Mouse (Mus musculus): Measurements from ENCODE around the gene Mpo. TPM values are rescaled to one million over a fixed set of nuclear protein-coding genes. Genes with fewer than 3 reads are reported as not detected.

The Mpo gene
- polyA plus RNA-seq (2016; fragmentation: Nextera tagmentation; extraction: Ambion mirVana), result 1.7 and 2.6 TPM in 2 replicates

- WGBS, result 72% methylated on average over 3 of the region's 3 CpGs
- Histone ChIP-seq H3K36me3 (no peaks in the 10 kb centered on the region), H3K4me3 (replicated peaks) (no peak within 1 kb of the TSS), H3K9ac (replicated peaks) (no peak within 1 kb of the TSS), H3K27ac (no peak within 1 kb of the TSS), H3K9me3 (no peaks in the 10 kb centered on the region), H3K4me1 (replicated peaks) (no peaks in the 10 kb centered on the region), H3K4me2 (no peak within 1 kb of the TSS), H3K27me3 (no peaks in the 10 kb centered on the region)
- no peak for ATAC-seq (ENCODE audit: insufficient number of reproducible peaks, insufficient read depth, low FRiP score, low TSS enrichment, low read depth)
Observed at GRCm38 (mm10) chr11:87793460-87793859, at the start of gene Mpo. Gene Mpo, plus strand, starts transcription at chr11:87793581.

GRCm38 (mm10) chr11:87743691-87744090 is 49.7 kb upstream of the Mpo start:
- no peaks in the 10 kb centered on the region for H3K9me3 ChIP-seq
- H3K27me3 ChIP-seq, result no peaks in the 10 kb centered on the region
- no peak overlapping the region for H3K27ac ChIP-seq
- no peaks in the 10 kb centered on the region; the same call in 1 of the 2 replicates for H3K4me1 ChIP-seq (replicated peaks)
- H3K4me2 ChIP-seq, result no peak overlapping the region
- peaks cover 57% of the 10 kb centered on the region for H3K36me3 ChIP-seq
- H3K9ac ChIP-seq (replicated peaks), result no peak overlapping the region
- WGBS, result 94% methylated on average over 3 of the region's 3 CpGs
- no peak for ATAC-seq (ENCODE audit: insufficient number of reproducible peaks, insufficient read depth, low FRiP score, low TSS enrichment, low read depth)
- H3K4me3 ChIP-seq (replicated peaks), result no peak overlapping the region

- no peaks in the 10 kb centered on the region for H3K27me3 ChIP-seq
- ATAC-seq (ENCODE audit: insufficient number of reproducible peaks, insufficient read depth, low FRiP score, low TSS enrichment, low read depth), result no peak
- no peak overlapping the region for H3K9ac ChIP-seq (replicated peaks)
- H3K36me3 ChIP-seq, result peaks cover 49% of the 10 kb centered on the region
- no peak overlapping the region for H3K4me3 ChIP-seq (replicated peaks)
- no peak overlapping the region for H3K27ac ChIP-seq
- WGBS, result 80% methylated on average over 4 of the region's 4 CpGs
- no peaks in the 10 kb centered on the region for H3K9me3 ChIP-seq
- H3K4me2 ChIP-seq, result no peak overlapping the region
- H3K4me1 ChIP-seq (replicated peaks), result peaks cover 4% of the 10 kb centered on the region
Observed at GRCm38 (mm10) chr11:87744964-87745363, 48.4 kb upstream of the Mpo start.

DNA sequence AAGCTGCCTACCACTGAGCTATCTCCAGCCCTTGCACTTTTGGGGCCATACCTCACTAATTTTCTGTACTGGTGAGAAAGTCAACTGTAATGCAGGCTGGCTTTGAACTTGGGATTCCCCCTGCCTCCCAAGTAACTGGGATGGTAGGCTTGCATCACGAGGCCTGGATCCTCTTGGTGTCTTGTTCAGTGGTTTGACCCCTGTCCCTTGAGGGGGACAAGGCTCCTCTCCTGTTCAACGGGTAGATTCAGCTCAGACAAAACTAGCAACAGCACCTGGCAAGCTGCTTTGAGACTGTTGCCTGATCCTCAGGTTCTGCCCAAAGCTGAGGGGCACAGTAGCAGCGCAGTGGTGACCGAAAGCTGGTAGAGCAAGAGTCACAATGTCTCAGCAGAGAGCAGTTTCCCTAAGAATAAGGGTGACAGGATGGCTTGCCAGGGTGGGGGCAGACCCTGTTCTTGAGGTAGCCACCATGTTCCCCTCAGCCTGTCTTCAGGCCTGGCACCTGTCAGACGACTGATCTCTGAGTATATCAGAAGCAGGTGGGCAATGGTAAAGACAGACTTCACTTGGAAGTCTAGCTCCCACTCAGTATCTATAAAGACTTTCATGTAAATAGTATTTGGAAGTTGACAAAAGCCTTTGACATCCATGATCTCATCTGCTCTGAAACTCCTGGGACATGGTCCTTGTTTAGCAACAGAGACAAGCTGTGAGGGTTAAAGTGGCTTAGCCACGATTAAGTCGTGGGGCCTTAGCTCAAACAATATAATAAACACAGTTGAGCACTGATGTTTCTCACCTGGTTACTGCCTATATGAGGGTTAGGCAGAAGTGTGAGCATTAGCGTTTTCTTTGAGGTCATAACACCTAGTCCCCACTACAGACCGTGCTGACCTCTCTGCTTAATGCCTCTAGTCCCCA is 47.5 kb upstream of the Mpo start:
- peaks cover 4% of the 10 kb centered on the region for H3K4me1 ChIP-seq (replicated peaks)
- H3K9ac ChIP-seq (replicated peaks), result no peak overlapping the region
- ATAC-seq (ENCODE audit: insufficient number of reproducible peaks, insufficient read depth, low FRiP score, low TSS enrichment, low read depth), result no peak
- no peaks in the 10 kb centered on the region for H3K9me3 ChIP-seq
- H3K4me2 ChIP-seq, result no peak overlapping the region
- H3K27ac ChIP-seq, result no peak overlapping the region
- no peak overlapping the region for H3K4me3 ChIP-seq (replicated peaks)
- no peaks in the 10 kb centered on the region for H3K27me3 ChIP-seq
- peaks cover 41% of the 10 kb centered on the region for H3K36me3 ChIP-seq
- WGBS, result 77% methylated on average over 9 of the region's 9 CpGs

- Histone ChIP-seq H3K27ac (no peak overlapping the region), H3K27me3 (no peaks in the 10 kb centered on the region), H3K9ac (replicated peaks) (no peak overlapping the region), H3K9me3 (no peaks in the 10 kb centered on the region), H3K36me3 (peaks cover 28% of the 10 kb centered on the region), H3K4me2 (no peak overlapping the region), H3K4me1 (replicated peaks) (peaks cover 4% of the 10 kb centered on the region), H3K4me3 (replicated peaks) (no peak overlapping the region)
- ATAC-seq (ENCODE audit: insufficient number of reproducible peaks, insufficient read depth, low FRiP score, low TSS enrichment, low read depth), result no peak
- WGBS, result 90% methylated on average over 5 of the region's 5 CpGs
Observed at GRCm38 (mm10) chr11:87747312-87747711, 46.1 kb upstream of the Mpo start.

DNA sequence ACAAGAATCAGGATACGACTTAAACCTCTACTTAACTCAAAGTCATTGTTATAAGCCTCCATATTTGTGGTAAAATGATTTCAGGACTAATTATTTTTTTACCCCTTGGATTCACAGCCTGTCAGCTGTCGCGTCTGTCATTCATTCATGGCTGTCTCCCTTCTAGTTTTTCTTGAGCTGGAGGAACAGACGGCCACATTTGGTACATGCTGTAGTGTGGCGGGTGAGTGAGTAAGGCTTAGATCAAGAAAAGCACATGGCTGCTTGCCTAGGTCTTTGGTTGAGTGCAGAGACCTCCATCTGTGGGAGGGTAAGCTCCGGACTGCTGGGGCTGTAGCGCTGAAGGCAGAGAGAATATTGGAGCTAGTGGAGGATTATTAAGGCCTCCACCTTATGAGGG is 45.7 kb upstream of the Mpo start:
- no peaks in the 10 kb centered on the region for H3K9me3 ChIP-seq
- H3K4me3 ChIP-seq (replicated peaks), result no peak overlapping the region
- H3K27me3 ChIP-seq, result no peaks in the 10 kb centered on the region
- H3K9ac ChIP-seq (replicated peaks), result no peak overlapping the region
- H3K4me2 ChIP-seq, result no peak overlapping the region
- peaks cover 4% of the 10 kb centered on the region for H3K4me1 ChIP-seq (replicated peaks)
- ATAC-seq (ENCODE audit: insufficient number of reproducible peaks, insufficient read depth, low FRiP score, low TSS enrichment, low read depth), result no peak
- WGBS, result 94% methylated on average over 7 of the region's 7 CpGs
- peaks cover 24% of the 10 kb centered on the region for H3K36me3 ChIP-seq
- H3K27ac ChIP-seq, result no peak overlapping the region

GRCm38 (mm10) chr11:87748132-87749119 is 45.0 kb upstream of the Mpo start:
- no peaks in the 10 kb centered on the region for H3K27me3 ChIP-seq
- H3K27ac ChIP-seq, result no peak overlapping the region
- H3K4me2 ChIP-seq, result peak overlapping the region; percentile 25; the same call in 1 of the 2 replicates
- H3K4me1 ChIP-seq (replicated peaks), result peaks cover 4% of the 10 kb centered on the region
- no peak overlapping the region for H3K4me3 ChIP-seq (replicated peaks)
- H3K36me3 ChIP-seq, result peaks cover 18% of the 10 kb centered on the region
- H3K9ac ChIP-seq (replicated peaks), result no peak overlapping the region
- no peak for ATAC-seq (ENCODE audit: insufficient number of reproducible peaks, insufficient read depth, low FRiP score, low TSS enrichment, low read depth)
- no peaks in the 10 kb centered on the region for H3K9me3 ChIP-seq
- 31% methylated on average over 19 of the region's 19 CpGs for WGBS

GRCm38 (mm10) chr11:87749192-87750042 is 44.0 kb upstream of the Mpo start:
- Histone ChIP-seq H3K9ac (replicated peaks) (no peak overlapping the region), H3K4me1 (replicated peaks) (peaks cover 7% of the 10 kb centered on the region), H3K4me2 (peak overlapping the region; percentile 25; the same call in 1 of the 2 replicates), H3K27me3 (no peaks in the 10 kb centered on the region), H3K4me3 (replicated peaks) (no peak overlapping the region), H3K9me3 (no peaks in the 10 kb centered on the region), H3K27ac (no peak overlapping the region), H3K36me3 (peaks cover 11% of the 10 kb centered on the region; the same call in 1 of the 2 replicates)
- no peak for ATAC-seq (ENCODE audit: insufficient number of reproducible peaks, insufficient read depth, low FRiP score, low TSS enrichment, low read depth)
- 36% methylated on average over 18 of the region's 18 CpGs for WGBS

- 80% methylated on average over 11 of the region's 11 CpGs for WGBS
- H3K27ac ChIP-seq, result no peak overlapping the region
- no peak for ATAC-seq (ENCODE audit: insufficient number of reproducible peaks, insufficient read depth, low FRiP score, low TSS enrichment, low read depth)
- H3K27me3 ChIP-seq, result no peaks in the 10 kb centered on the region
- H3K4me2 ChIP-seq, result no peak overlapping the region
- H3K9ac ChIP-seq (replicated peaks), result no peak overlapping the region
- peaks cover 5% of the 10 kb centered on the region; the same call in 1 of the 2 replicates for H3K36me3 ChIP-seq
- H3K4me3 ChIP-seq (replicated peaks), result no peak overlapping the region
- H3K9me3 ChIP-seq, result no peaks in the 10 kb centered on the region
- peaks cover 11% of the 10 kb centered on the region for H3K4me1 ChIP-seq (replicated peaks)
Observed at GRCm38 (mm10) chr11:87750043-87750421, 43.3 kb upstream of the Mpo start.

DNA sequence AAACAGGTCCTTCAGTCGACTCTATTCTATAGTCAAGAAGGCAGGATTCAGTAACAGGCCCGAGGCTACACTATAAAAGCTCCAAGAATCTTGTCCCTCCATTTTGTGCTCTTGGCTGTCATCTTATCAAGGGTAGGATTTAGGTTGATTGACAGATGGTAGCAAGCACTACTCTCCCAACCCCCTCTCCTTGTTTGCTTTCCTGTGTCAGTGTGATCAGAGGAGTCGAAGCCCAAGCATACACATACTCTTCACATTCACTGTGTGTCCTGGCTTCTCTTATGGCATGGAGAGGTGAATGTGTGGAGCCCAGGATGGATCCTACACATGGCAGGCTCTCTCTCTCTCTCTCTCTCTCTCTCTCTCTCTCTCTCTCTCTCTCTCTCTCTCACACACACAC is 42.9 kb upstream of the Mpo start:
- H3K9ac ChIP-seq (replicated peaks), result no peak overlapping the region
- ATAC-seq (ENCODE audit: insufficient number of reproducible peaks, insufficient read depth, low FRiP score, low TSS enrichment, low read depth), result no peak
- peaks cover 11% of the 10 kb centered on the region for H3K4me1 ChIP-seq (replicated peaks)
- H3K4me2 ChIP-seq, result no peak overlapping the region
- H3K9me3 ChIP-seq, result no peaks in the 10 kb centered on the region
- no peak overlapping the region for H3K27ac ChIP-seq
- no peaks in the 10 kb centered on the region for H3K27me3 ChIP-seq
- WGBS, result 69% methylated on average over 3 of the region's 3 CpGs
- H3K36me3 ChIP-seq, result 0 out of 2 replicates have a peak, but pooled peaks cover under 1% of the 10 kb centered on the region
- H3K4me3 ChIP-seq (replicated peaks), result no peak overlapping the region

All from limb, embryonic 12.5 days (tissue).